Mouse (Mus musculus) macrophage (primary cell): ENCODE measurements at regions not wholly inside any gene's neighbourhood (a gene's known extent, or its start where the extent isn't known, plus 50 kb on each side); places are given as distances from the start of the nearest gene placed in this dataset.

ENCODE experiments used
- H3K27ac ChIP-seq: fragments of 350-480 bp; formaldehyde crosslinking; 2 replicates; pipeline ENCODE4 v1.9.0; 2021
- H3K36me3 ChIP-seq: fragments of 350-480 bp; formaldehyde crosslinking; 2 replicates; pipeline ENCODE4 v1.9.0; 2021; ENCODE audit errors: inconsistent target
- H3K4me3 ChIP-seq: fragments of 350-480 bp; formaldehyde crosslinking; 2 replicates; pipeline ENCODE4 v1.9.0; 2021; ENCODE audit errors: inconsistent target
- H3K79me2 ChIP-seq: fragments of 350-480 bp; formaldehyde crosslinking; 2 replicates; pipeline ENCODE4 v1.9.0; 2021; ENCODE audit errors: inconsistent target
- WGBS: methylation state at CpG from one replicate; pipeline ENCODE4 v1.1.7; 2026; ENCODE audit warnings: inconsistent platforms; ENCODE audit not compliant: missing documents; 5-methylcytosine and 5-hydroxymethylcytosine counted together

GRCm38 (mm10) chr10:42131798-42132197 lies 113.6 kb upstream of the Armc2 start:
- H3K27ac ChIP-seq, result peak overlapping the region; percentile 36
- H3K4me3 ChIP-seq, result no peak overlapping the region
- no peaks in the 10 kb centered on the region for H3K79me2 ChIP-seq
- 96% methylated on average over 5 of the region's 6 CpGs for WGBS
- no peaks in the 10 kb centered on the region for H3K36me3 ChIP-seq

GRCm38 (mm10) chr10:42131298-42131697 lies 113.1 kb upstream of the Armc2 start:
- H3K27ac ChIP-seq, result peak overlapping the region; percentile 36
- H3K4me3 ChIP-seq, result no peak overlapping the region
- no peaks in the 10 kb centered on the region for H3K36me3 ChIP-seq
- no peaks in the 10 kb centered on the region for H3K79me2 ChIP-seq
- 23% methylated on average over 2 of the region's 2 CpGs for WGBS

- WGBS, result 97% methylated on average over 14 of the region's 14 CpGs
- no peaks in the 10 kb centered on the region for H3K36me3 ChIP-seq
- H3K4me3 ChIP-seq, result no peak overlapping the region
- no peaks in the 10 kb centered on the region for H3K79me2 ChIP-seq
- no peak overlapping the region for H3K27ac ChIP-seq
These were observed 109.7 kb upstream of the Armc2 start for GRCm38 (mm10) chr10:42127865-42128419.

GRCm38 (mm10) chr10:42126816-42127215 lies 108.6 kb upstream of the Armc2 start:
- Histone ChIP-seq H3K4me3 (no peak overlapping the region), H3K27ac (no peak overlapping the region), H3K79me2 (no peaks in the 10 kb centered on the region), H3K36me3 (no peaks in the 10 kb centered on the region)
- 100% methylated on average over 1 of the region's 1 CpGs for WGBS

GRCm38 (mm10) chr10:42122768-42123635 lies 104.8 kb upstream of the Armc2 start:
- no peaks in the 10 kb centered on the region for H3K79me2 ChIP-seq
- H3K27ac ChIP-seq, result peak overlapping the region; percentile 21
- H3K4me3 ChIP-seq, result no peak overlapping the region
- 31% methylated on average over 7 of the region's 7 CpGs for WGBS
- no peaks in the 10 kb centered on the region for H3K36me3 ChIP-seq

GRCm38 (mm10) chr10:42121984-42122383 lies 103.7 kb upstream of the Armc2 start:
- Histone ChIP-seq H3K27ac (no peak overlapping the region), H3K4me3 (no peak overlapping the region), H3K79me2 (no peaks in the 10 kb centered on the region), H3K36me3 (no peaks in the 10 kb centered on the region)
- WGBS, result 98% methylated on average over 4 of the region's 4 CpGs

GRCm38 (mm10) chr10:42119326-42119725 lies 101.1 kb upstream of the Armc2 start:
- Histone ChIP-seq H3K36me3 (no peaks in the 10 kb centered on the region), H3K27ac (no peak overlapping the region), H3K4me3 (no peak overlapping the region), H3K79me2 (no peaks in the 10 kb centered on the region)
- 82% methylated on average over 11 of the region's 12 CpGs for WGBS

- Histone ChIP-seq H3K4me3 (no peak overlapping the region), H3K27ac (no peak overlapping the region), H3K36me3 (no peaks in the 10 kb centered on the region), H3K79me2 (no peaks in the 10 kb centered on the region)
- WGBS, result 53% methylated on average over 13 of the region's 13 CpGs
These were observed 100.3 kb upstream of the Armc2 start for GRCm38 (mm10) chr10:42118361-42119188.

- no peaks in the 10 kb centered on the region for H3K36me3 ChIP-seq
- H3K79me2 ChIP-seq, result no peaks in the 10 kb centered on the region
- WGBS, result 95% methylated on average over 5 of the region's 5 CpGs
- no peak overlapping the region for H3K4me3 ChIP-seq
- no peak overlapping the region for H3K27ac ChIP-seq
These were observed 99.3 kb upstream of the Armc2 start for GRCm38 (mm10) chr10:42117523-42117922.

- no peak overlapping the region for H3K4me3 ChIP-seq
- H3K79me2 ChIP-seq, result no peaks in the 10 kb centered on the region
- 88% methylated on average over 4 of the region's 4 CpGs for WGBS
- H3K36me3 ChIP-seq, result no peaks in the 10 kb centered on the region
- no peak overlapping the region for H3K27ac ChIP-seq
These were observed 97.7 kb upstream of the Armc2 start for GRCm38 (mm10) chr10:42115920-42116298.

- no peak overlapping the region for H3K4me3 ChIP-seq
- peak overlapping the region; percentile 24; the same call in 1 of the 2 replicates for H3K27ac ChIP-seq
- 91% methylated on average over 4 of the region's 4 CpGs for WGBS
- no peaks in the 10 kb centered on the region for H3K79me2 ChIP-seq
- no peaks in the 10 kb centered on the region for H3K36me3 ChIP-seq
These were observed 97.1 kb upstream of the Armc2 start for GRCm38 (mm10) chr10:42115224-42115919.

GRCm38 (mm10) chr10:42110704-42111103 lies 92.5 kb upstream of the Armc2 start:
- WGBS, result 93% methylated on average over 7 of the region's 7 CpGs
- H3K36me3 ChIP-seq, result no peaks in the 10 kb centered on the region
- no peak overlapping the region for H3K27ac ChIP-seq
- no peaks in the 10 kb centered on the region for H3K79me2 ChIP-seq
- H3K4me3 ChIP-seq, result no peak overlapping the region

- H3K79me2 ChIP-seq, result no peaks in the 10 kb centered on the region
These were observed 90.2 kb upstream of the Armc2 start for GRCm38 (mm10) chr10:42108294-42109014.

More at GRCm38 (mm10) chr10:42108294-42109014, 90.2 kb upstream of the Armc2 start:
- Histone ChIP-seq H3K36me3 (no peaks in the 10 kb centered on the region), H3K27ac (no peak overlapping the region), H3K4me3 (no peak overlapping the region)
- 83% methylated on average over 8 of the region's 8 CpGs for WGBS
